Mouse (Mus musculus) right cerebral cortex, adult 18-20 months (tissue): ENCODE data around the gene Duox1.
"Not testable (repeated sequence)": the region's sequence is repeated elsewhere in the genome, so short reads cannot be mapped to it uniquely, and the experiment has no call there.

Source experiments
- DNase-seq: peaks from one replicate; pipeline ENCODE4 v3.0.0; 2022; ENCODE audit warnings: mixed read lengths

Gene Duox1

DNA sequence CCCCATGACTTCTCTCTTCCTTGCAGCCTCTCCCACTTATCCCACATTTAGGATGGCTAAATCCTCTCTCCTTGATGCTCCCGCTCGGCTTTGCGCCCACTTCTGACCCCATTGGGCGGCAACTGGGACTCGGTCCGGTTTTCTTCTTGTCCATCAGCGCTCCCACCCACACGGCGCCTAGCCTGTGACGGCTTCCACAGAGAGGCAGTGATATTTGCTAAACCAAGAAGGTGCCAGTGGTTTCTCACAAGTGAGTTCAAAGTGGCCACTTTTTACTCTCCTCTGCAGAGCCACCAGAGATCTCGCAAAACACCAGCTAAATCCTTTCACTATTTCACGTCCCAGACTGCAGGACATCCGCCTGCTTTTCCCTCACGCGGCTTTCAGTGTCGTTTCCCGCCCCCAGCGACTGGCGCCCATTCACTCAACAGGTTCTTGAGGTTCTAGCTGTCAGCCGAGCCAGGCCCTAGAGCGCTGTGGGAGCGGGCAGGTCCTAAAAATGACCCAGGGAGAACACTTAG lies 60.6 kb downstream of the Duox1 start:
- DNase-seq: peak; percentile 41

DNA sequence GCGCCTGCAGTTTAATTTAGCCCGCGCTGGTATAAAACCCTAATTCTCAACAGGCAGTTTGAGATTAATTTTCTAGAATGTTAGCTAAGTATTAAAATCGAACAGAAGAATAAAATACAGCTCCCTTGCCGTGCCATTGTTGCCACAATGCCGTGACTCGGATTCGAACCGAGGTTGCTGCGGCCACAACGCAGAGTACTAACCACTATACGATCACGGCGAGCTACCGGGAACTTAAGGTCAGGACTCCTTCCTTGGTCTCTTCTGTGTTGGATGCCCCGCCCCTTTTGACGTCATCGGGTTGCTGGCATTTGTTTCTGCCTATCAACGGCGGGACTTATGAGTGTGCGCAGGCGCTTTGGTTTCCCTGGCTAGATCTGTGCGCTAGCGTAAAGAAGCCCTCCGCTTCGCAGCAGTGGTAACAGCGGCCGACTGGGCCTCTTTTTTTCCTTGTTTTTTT lies 61.8 kb downstream of the Duox1 start:
- DNase-seq: peak; percentile 96

DNA sequence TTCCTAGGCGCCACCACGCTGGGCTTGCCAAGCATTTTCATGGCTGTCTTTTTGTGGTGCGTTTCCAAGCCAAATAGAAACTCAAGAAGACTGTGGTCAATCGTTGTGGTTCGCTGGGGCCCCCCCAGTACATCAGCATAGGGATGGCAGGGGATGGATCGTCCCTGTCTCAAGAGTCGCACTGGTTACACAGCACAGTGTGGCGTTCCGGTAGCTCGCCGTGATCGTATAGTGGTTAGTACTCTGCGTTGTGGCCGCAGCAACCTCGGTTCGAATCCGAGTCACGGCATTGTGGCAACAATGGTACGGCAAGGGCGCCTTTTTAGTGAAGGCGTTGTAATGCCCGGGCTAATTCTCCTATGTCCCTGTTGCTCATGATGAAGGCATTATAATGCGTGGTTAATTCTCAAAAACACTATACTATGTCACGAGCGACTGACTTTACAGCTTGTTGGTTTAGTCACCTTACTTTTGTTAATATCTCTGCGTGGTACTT lies 62.3 kb downstream of the Duox1 start:
- peak; percentile 80 for DNase-seq

DNA sequence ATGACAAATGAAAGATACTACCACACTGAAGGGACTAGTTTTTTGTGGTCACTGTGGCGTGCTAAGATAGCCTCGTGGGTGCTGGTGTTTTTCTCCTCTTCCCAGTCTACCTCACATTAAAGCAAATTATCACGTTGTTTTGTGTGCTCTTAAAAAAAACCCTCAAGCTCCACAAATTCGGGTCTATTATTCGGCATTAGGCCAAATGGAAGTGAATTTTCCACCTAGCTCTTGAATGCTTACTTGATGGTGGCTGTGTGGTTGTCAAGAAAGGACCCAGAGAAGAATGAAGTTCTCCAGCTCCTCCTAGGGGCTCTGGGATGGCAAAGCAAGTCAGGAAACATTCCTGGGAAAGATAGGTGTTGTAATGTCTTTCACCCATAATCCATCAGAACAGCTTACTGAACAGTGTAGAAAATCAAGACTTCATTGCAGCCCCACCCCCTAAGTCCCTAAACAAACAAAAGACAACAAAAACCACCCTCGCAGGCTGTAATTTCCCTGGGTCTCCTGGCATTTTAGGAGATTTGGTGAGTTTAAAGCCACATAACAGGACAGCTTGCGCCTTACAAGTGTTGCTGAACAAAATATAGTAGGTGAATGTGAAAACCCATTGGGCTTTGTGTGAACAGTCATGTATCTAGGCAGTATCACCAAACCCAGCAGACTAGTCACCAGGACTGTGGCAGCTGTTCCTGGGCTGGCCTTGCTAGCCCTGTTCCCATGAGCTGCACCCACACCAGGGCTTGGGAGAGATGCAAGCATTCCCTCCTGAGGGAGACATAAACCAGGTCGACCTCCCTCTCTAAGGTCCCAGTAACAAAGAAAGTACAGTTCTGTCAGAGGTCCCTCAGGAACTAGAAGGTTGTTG lies 63.2 kb downstream of the Duox1 start:
- DNase-seq: peak; percentile 70

DNA sequence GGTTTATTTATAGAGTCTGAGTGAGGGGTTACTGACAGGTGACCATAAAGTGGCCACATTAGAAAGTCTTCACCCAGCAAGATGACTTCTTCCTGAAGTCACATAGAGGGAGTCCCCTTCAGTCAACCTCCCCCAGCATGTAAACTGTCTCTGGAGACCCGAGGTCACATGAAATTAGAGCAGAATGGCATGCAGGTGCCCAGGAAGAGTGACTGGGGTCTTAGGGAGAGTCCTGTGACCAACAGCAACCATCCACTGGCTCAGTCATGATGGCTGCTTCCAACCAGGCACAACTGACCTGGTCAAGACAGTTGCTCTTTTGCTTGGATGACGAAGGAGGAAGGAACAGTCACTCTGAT lies 63.8 kb downstream of the Duox1 start:
- no peak for DNase-seq

DNA sequence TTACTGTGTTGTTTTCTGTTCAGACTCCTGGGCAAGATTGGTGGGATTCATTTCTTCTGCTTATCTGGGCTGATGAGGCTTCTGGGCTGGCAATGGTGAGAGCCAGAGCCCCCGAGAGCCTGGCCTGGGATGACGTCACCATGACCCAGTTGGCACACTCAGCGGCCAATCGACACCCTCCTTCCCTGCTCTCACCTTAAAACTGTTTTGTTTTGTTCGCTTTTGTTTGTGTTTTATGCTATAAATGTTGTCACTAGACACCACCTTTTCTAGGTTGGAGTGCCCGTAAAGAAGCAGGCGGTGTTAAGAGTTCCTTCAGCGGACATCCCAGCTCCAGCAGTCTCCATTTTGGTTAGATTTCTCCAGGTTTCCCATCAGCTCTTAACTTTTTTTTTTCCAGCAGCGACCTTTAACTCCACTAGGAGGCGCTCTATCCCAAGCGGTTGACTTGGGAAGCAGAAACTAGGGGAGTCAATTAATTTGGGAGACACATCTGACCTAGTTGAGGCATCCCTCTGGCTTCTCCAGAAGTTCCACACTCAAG lies 65.4 kb downstream of the Duox1 start:
- DNase-seq: peak; percentile 51

DNA sequence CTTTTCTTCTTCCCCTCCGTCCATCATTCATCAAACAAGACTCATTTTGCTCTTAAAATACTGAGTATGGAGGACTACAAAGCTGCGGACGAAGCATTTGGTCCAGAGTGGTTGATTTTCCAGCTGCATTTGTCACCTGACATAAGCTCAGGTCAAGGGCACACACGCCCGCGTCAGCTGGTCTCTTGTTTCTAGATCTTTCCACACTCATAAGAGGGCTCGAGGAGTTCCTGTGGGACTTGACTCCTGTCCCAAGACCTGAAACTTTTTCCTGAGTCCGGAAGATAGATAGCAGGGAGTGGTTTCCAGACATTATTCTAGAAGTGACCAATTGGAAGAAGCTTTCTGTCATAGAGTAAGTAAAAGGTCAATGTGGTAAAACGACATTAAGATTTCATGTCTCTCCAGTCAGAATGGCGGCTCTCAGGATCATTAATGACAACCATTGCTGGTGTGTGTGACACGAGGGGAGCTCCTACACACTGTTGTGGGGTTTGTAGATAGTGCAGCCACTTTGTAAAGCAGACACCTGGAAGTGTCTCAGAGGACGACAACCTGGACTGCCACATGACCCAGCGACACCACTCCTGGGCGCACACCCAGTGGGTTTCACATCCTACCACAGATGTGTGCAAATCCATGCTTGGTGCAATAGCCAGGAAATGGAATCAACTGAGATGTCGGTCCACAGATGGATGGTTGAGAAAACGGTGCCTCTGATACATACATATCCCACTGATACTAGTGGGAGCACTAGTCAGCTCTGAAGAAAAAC lies 66.0 kb downstream of the Duox1 start:
- no peak for DNase-seq

DNA sequence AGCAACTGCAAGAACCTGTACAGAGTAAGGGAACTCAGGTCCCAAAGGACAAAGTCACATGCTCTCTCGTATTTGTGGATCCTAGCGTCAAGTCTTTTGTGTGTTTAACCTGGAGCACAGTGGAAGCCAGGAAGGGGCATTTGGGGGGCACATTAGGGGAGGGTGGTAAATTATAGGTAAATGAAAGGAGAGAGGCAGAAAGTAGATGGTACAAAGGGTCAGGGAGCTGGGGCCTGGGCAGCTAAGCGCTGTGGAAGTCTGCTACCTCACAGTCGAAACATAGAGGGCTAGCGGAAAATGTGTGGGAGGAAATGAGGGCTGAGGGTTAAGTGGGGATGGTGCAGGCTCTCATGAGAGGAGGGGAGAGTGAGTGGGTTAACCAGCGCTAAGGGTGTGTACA lies 66.6 kb downstream of the Duox1 start:
- no peak for DNase-seq

DNA sequence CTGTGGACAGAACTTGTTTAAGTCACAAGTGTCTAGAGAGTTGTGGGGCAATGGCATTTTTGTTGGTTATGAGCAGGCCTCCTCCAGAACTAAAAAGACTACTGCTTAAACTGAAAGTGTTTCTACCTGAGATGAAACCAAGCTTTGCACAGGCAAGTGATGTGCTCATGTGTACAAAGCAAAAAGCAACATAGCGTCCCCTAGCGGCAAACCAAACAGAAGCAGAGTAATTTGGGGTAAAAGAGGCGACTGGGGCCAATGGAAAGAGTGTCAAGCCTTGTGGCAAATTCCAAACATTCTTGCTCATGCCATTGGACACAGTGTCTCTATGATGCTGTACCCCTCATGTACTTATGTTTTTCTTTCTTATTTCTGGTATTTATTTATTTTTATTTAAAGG lies 69.6 kb downstream of the Duox1 start:
- DNase-seq: no peak

DNA sequence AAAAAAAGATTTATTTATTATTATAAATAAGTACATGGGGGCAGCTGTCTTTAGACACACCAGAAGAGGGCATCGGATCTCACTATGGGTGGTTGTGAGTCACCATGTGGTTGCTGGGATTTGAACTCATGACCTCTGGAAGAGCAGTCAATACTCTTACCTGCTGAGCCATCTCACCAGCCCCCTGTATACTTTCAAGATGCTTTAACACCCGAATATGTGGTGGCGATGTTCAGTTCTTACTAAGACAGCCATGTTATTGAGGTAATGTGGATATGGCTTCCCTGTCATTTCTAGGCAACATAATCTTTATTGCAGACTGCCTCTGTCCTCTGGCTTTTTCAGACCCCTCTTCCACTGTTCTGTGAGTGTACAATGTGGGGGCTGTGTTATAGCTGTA lies 71.7 kb downstream of the Duox1 start:
- DNase-seq: not testable (repeated sequence)

DNA sequence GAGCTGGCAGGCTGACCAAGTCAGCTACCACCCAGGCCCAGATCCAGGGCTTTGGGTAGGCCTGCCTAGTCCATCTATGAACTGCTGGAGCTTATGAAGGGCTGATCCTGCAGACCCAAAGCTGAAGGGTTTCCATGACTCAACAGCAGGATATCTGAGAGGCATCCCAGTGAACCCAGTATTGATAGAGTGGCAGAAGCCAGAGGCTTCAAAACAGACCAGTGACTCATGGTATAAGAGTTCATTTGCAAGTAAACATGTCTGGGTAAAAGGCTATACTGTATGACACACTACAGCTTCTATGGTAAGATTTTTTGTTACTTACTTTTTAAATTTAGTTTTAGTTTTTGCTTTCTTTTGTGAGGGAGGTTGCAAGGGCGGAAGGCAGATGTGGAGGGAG lies 80.7 kb downstream of the Duox1 start:
- DNase-seq: no peak
